Comparison of ENCODE assay signal across 8 mouse cellular contexts in the genomic region with DNA sequence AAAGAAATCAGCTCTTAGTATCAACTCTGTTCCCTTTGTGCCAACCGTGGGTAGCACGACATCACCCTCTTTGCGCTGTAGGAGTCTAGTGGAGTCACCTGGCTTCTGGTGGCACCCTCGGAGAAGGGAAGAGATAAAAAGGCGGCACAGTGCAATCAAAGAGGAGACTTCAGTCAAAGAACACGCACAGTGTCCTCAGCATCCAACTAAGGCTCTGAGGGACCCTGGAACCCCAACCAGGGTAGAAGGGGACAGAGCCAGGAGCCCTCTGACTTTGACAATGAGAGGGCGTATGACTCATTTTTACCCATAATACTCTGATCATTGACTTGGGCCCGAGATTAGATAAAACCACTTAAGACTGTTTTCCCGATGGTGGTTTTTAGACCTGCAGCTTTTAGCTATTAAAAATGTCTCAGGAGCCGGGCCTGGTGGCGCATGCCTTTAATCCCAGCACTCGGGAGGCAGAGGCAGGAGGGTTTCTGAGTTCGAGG.
DNase-seq lines count a peak whose midpoint lies in the region; ATAC-seq lines count a peak whose summit lies in the region.

No protein-coding gene starts in this region.

- no peak overlapping the region for H3K4me3 ChIP-seq in heart, embryonic 13.5 days
- H3K4me3 ChIP-seq in hindbrain, embryonic 13.5 days: no peak overlapping the region
- H3K4me3 ChIP-seq in midbrain, embryonic 13.5 days (replicated peaks): no peak overlapping the region

- H3K27me3 ChIP-seq in heart, embryonic 13.5 days (replicated peaks): peaks cover 6% of the 10 kb centered on the region; the same call in 1 of the 2 replicates
- H3K27me3 ChIP-seq in hindbrain, embryonic 13.5 days: no peaks in the 10 kb centered on the region
- H3K27me3 ChIP-seq in midbrain, embryonic 13.5 days: no peaks in the 10 kb centered on the region

- no peak for ATAC-seq in heart, embryonic 13.5 days (ENCODE audit: extremely low read depth, insufficient number of reproducible peaks, low FRiP score, low TSS enrichment)
- peak; percentile 53 for ATAC-seq in CD4-positive, CD25-positive, alpha-beta regulatory T cell, adult 4 months
- ATAC-seq in hindbrain, embryonic 13.5 days (ENCODE audit: low FRiP score): no peak
- ATAC-seq in midbrain, embryonic 13.5 days: peak; percentile 11; the same call in 1 of the 2 replicates
- ATAC-seq in monocyte, adult 5-6 weeks (replicated peaks; ENCODE audit: insufficient number of reproducible peaks, low FRiP score, low TSS enrichment, poor library complexity, severe bottlenecking): no peak

- WGBS in heart, embryonic 13.5 days: 49% methylated on average over 13 of the region's 13 CpGs
- 91% methylated on average over 13 of the region's 13 CpGs for WGBS in hindbrain, embryonic 13.5 days
- 86% methylated on average over 13 of the region's 13 CpGs for WGBS in midbrain, embryonic 13.5 days

- peak overlapping the region; percentile 81 for H3K27ac ChIP-seq in heart, embryonic 13.5 days (replicated peaks)
- H3K27ac ChIP-seq in hindbrain, embryonic 13.5 days: peak overlapping the region; percentile 72
- H3K27ac ChIP-seq in midbrain, embryonic 13.5 days: peak overlapping the region; percentile 25; the same call in 1 of the 2 replicates

- no peak for DNase-seq in heart, adult 8-10 months (ENCODE audit: low spot score)
- DNase-seq in ovary, postnatal 10 days (ENCODE audit: low spot score): no peak
- no peak for DNase-seq in urinary bladder, postnatal 10 days (ENCODE audit: low spot score)

- no peak overlapping the region for H3K4me2 ChIP-seq in heart, embryonic 13.5 days
- no peak overlapping the region for H3K4me2 ChIP-seq in hindbrain, embryonic 13.5 days
- H3K4me2 ChIP-seq in midbrain, embryonic 13.5 days (replicated peaks): no peak overlapping the region

- no peaks in the 10 kb centered on the region for H3K9me3 ChIP-seq in heart, embryonic 13.5 days
- H3K9me3 ChIP-seq in hindbrain, embryonic 13.5 days: no peaks in the 10 kb centered on the region
- no peaks in the 10 kb centered on the region for H3K9me3 ChIP-seq in midbrain, embryonic 13.5 days

- H3K4me1 ChIP-seq in heart, embryonic 13.5 days: peaks cover 43% of the 10 kb centered on the region
- H3K4me1 ChIP-seq in hindbrain, embryonic 13.5 days (replicated peaks): peaks cover 22% of the 10 kb centered on the region
- peaks cover 13% of the 10 kb centered on the region; the same call in 1 of the 2 replicates for H3K4me1 ChIP-seq in midbrain, embryonic 13.5 days (replicated peaks)

- H3K36me3 ChIP-seq in heart, embryonic 13.5 days: no peaks in the 10 kb centered on the region
- H3K36me3 ChIP-seq in hindbrain, embryonic 13.5 days: no peaks in the 10 kb centered on the region
- no peaks in the 10 kb centered on the region for H3K36me3 ChIP-seq in midbrain, embryonic 13.5 days

- H3K9ac ChIP-seq in heart, embryonic 13.5 days: peak overlapping the region; percentile 50; the same call in 1 of the 2 replicates
- no peak overlapping the region for H3K9ac ChIP-seq in hindbrain, embryonic 13.5 days
- H3K9ac ChIP-seq in midbrain, embryonic 13.5 days (replicated peaks): no peak overlapping the region

Comparison
In these comparisons a context has a peak if more than half of its experiments do, and no peak if none do; other contexts are left out.
1. ATAC-seq: peak in CD4-positive, CD25-positive, alpha-beta regulatory T cell, adult 4 months (single experiment) and midbrain, embryonic 13.5 days (single experiment); none in heart, embryonic 13.5 days (single experiment), hindbrain, embryonic 13.5 days (single experiment) and monocyte, adult 5-6 weeks (single experiment).
2. H3K27ac ChIP-seq: peak in every context shown above with its lines; median percentile 81 in heart, embryonic 13.5 days; 72 in hindbrain, embryonic 13.5 days; 25 in midbrain, embryonic 13.5 days.